Mouse (Mus musculus): Measurements from ENCODE around the gene Fam76a. TPM values are rescaled to one million over a fixed set of nuclear protein-coding genes. Genes with fewer than 3 reads are reported as not detected.
A peak's percentile ranks its signal among the peaks of the same experiment; 100 is the strongest.
"Not testable (repeated sequence)": the region's sequence is repeated elsewhere in the genome, so short reads cannot be mapped to it uniquely, and the experiment has no call there.

Fam76a gene
- polyA plus RNA-seq, 1 experiment from 2014 or later: 37.0 TPM

GRCm38 (mm10) chr4:132941012-132941729, 18.8 kb upstream of the Fam76a start:
- Histone ChIP-seq H3K4me2 (no peak overlapping the region), H3K9ac (no peak overlapping the region), H3K4me3 (no peak overlapping the region), H3K27me3 (peaks cover 11% of the 10 kb centered on the region; the same call in 1 of the 2 replicates), H3K9me3 (no peaks in the 10 kb centered on the region), H3K4me1 (replicated peaks) (peaks cover 26% of the 10 kb centered on the region), H3K27ac (replicated peaks) (no peak overlapping the region), H3K36me3 (no peaks in the 10 kb centered on the region)
- ATAC-seq (ENCODE audit: low read depth): no peak
- WGBS: 66% methylated on average over 23 of the region's 23 CpGs

- no peaks in the 10 kb centered on the region for H3K9me3 ChIP-seq
- no peak overlapping the region for H3K9ac ChIP-seq
- no peak overlapping the region for H3K4me3 ChIP-seq
- no peak overlapping the region for H3K27ac ChIP-seq (replicated peaks)
- H3K4me2 ChIP-seq: no peak overlapping the region
- 25% methylated on average over 22 of the region's 22 CpGs for WGBS
- H3K4me1 ChIP-seq (replicated peaks): peaks cover 23% of the 10 kb centered on the region
- H3K27me3 ChIP-seq: peaks cover 11% of the 10 kb centered on the region; the same call in 1 of the 2 replicates
- ATAC-seq (ENCODE audit: low read depth): no peak
- no peaks in the 10 kb centered on the region for H3K36me3 ChIP-seq
Measured at GRCm38 (mm10) chr4:132939421-132940127, 17.2 kb upstream of the Fam76a start.

- Histone ChIP-seq H3K36me3 (no peaks in the 10 kb centered on the region), H3K27ac (replicated peaks) (peak overlapping the region; percentile 87), H3K4me2 (peak overlapping the region; percentile 33), H3K4me1 (replicated peaks) (peaks cover 27% of the 10 kb centered on the region), H3K9ac (peak overlapping the region; percentile 9), H3K4me3 (no peak overlapping the region), H3K9me3 (no peaks in the 10 kb centered on the region), H3K27me3 (peaks cover 11% of the 10 kb centered on the region; the same call in 1 of the 2 replicates)
- peak; percentile 77 for ATAC-seq (ENCODE audit: low read depth)
- 37% methylated on average over 12 of the region's 12 CpGs for WGBS
Measured at GRCm38 (mm10) chr4:132938181-132938941, 16.0 kb upstream of the Fam76a start.

GRCm38 (mm10) chr4:132934639-132935038, 12.3 kb upstream of the Fam76a start:
- H3K9ac ChIP-seq: no peak overlapping the region
- H3K27me3 ChIP-seq: no peaks in the 10 kb centered on the region
- no peaks in the 10 kb centered on the region for H3K36me3 ChIP-seq
- peaks cover 23% of the 10 kb centered on the region for H3K4me1 ChIP-seq (replicated peaks)
- H3K4me2 ChIP-seq: no peak overlapping the region
- no peak for ATAC-seq (ENCODE audit: low read depth)
- WGBS: 25% methylated on average over 7 of the region's 7 CpGs
- H3K9me3 ChIP-seq: no peaks in the 10 kb centered on the region
- H3K27ac ChIP-seq (replicated peaks): no peak overlapping the region
- no peak overlapping the region for H3K4me3 ChIP-seq

- Histone ChIP-seq H3K36me3 (no peaks in the 10 kb centered on the region), H3K4me1 (replicated peaks) (peaks cover 12% of the 10 kb centered on the region), H3K27me3 (no peaks in the 10 kb centered on the region), H3K4me3 (no peak overlapping the region), H3K9ac (no peak overlapping the region), H3K27ac (replicated peaks) (no peak overlapping the region), H3K9me3 (no peaks in the 10 kb centered on the region), H3K4me2 (no peak overlapping the region)
- WGBS: 82% methylated on average over 4 of the region's 4 CpGs
- ATAC-seq (ENCODE audit: low read depth): no peak
Measured at GRCm38 (mm10) chr4:132932752-132933404, 10.5 kb upstream of the Fam76a start.

- peaks cover 8% of the 10 kb centered on the region; the same call in 1 of the 2 replicates for H3K4me1 ChIP-seq (replicated peaks)
- no peaks in the 10 kb centered on the region for H3K36me3 ChIP-seq
- no peak overlapping the region for H3K4me2 ChIP-seq
- no peak for ATAC-seq (ENCODE audit: low read depth)
- no peaks in the 10 kb centered on the region for H3K9me3 ChIP-seq
- H3K27ac ChIP-seq (replicated peaks): no peak overlapping the region
- H3K9ac ChIP-seq: no peak overlapping the region
- no peak overlapping the region for H3K4me3 ChIP-seq
- H3K27me3 ChIP-seq: no peaks in the 10 kb centered on the region
- 7% methylated on average over 8 of the region's 8 CpGs for WGBS
Measured at GRCm38 (mm10) chr4:132930784-132931183, 8.4 kb upstream of the Fam76a start.

GRCm38 (mm10) chr4:132926520-132926919, 4.2 kb upstream of the Fam76a start:
- WGBS: 79% methylated on average over 2 of the region's 2 CpGs
- not testable (repeated sequence) for H3K27me3 ChIP-seq; H3K4me2 ChIP-seq; H3K9ac ChIP-seq; ATAC-seq (ENCODE audit: low read depth); H3K9me3 ChIP-seq; H3K4me1 ChIP-seq (replicated peaks); H3K27ac ChIP-seq (replicated peaks); H3K36me3 ChIP-seq; H3K4me3 ChIP-seq

GRCm38 (mm10) chr4:132922061-132922530, 262 bp downstream of the Fam76a start:
- under 1% methylated on average over 50 of the region's 50 CpGs for WGBS
- H3K36me3 ChIP-seq: peaks cover 29% of the 10 kb centered on the region
- H3K9ac ChIP-seq: peak overlapping the region; percentile 93
- peak overlapping the region; percentile 93 for H3K27ac ChIP-seq (replicated peaks)
- ATAC-seq (ENCODE audit: low read depth): peak; percentile 65
- H3K4me3 ChIP-seq: peak overlapping the region; percentile 95
- H3K27me3 ChIP-seq: no peaks in the 10 kb centered on the region
- H3K4me2 ChIP-seq: peak overlapping the region; percentile 75
- peaks cover 19% of the 10 kb centered on the region for H3K4me1 ChIP-seq (replicated peaks)
- H3K9me3 ChIP-seq: no peaks in the 10 kb centered on the region

GRCm38 (mm10) chr4:132921488-132921887, 870 bp downstream of the Fam76a start:
- peak overlapping the region; percentile 95 for H3K4me3 ChIP-seq
- ATAC-seq (ENCODE audit: low read depth): no peak
- peak overlapping the region; percentile 93; the same call in 1 of the 2 replicates for H3K27ac ChIP-seq (replicated peaks)
- peaks cover 19% of the 10 kb centered on the region for H3K4me1 ChIP-seq (replicated peaks)
- peak overlapping the region; percentile 93 for H3K9ac ChIP-seq
- peaks cover 33% of the 10 kb centered on the region for H3K36me3 ChIP-seq
- H3K27me3 ChIP-seq: no peaks in the 10 kb centered on the region
- H3K9me3 ChIP-seq: no peaks in the 10 kb centered on the region
- H3K4me2 ChIP-seq: peak overlapping the region; percentile 75
- 44% methylated on average over 12 of the region's 12 CpGs for WGBS

GRCm38 (mm10) chr4:132920171-132920570, 2.2 kb downstream of the Fam76a start:
- WGBS: 89% methylated on average over 4 of the region's 4 CpGs
- no peak for ATAC-seq (ENCODE audit: low read depth)
- Histone ChIP-seq H3K4me3 (no peak overlapping the region), H3K4me1 (replicated peaks) (peaks cover 19% of the 10 kb centered on the region), H3K9me3 (no peaks in the 10 kb centered on the region), H3K27ac (replicated peaks) (no peak overlapping the region), H3K36me3 (peaks cover 47% of the 10 kb centered on the region), H3K27me3 (no peaks in the 10 kb centered on the region), H3K9ac (no peak overlapping the region), H3K4me2 (no peak overlapping the region)

GRCm38 (mm10) chr4:132918493-132918892, 3.9 kb downstream of the Fam76a start:
- Histone ChIP-seq H3K36me3 (peaks cover 63% of the 10 kb centered on the region), H3K4me1 (replicated peaks) (peaks cover 18% of the 10 kb centered on the region)
- H3K27ac ChIP-seq (replicated peaks); ATAC-seq (ENCODE audit: low read depth); H3K9ac ChIP-seq; H3K4me3 ChIP-seq; H3K9me3 ChIP-seq; H3K27me3 ChIP-seq; H3K4me2 ChIP-seq: not testable (repeated sequence)
- 77% methylated on average over 6 of the region's 6 CpGs for WGBS

All from neural tube, embryonic 13.5 days (tissue).